Mouse (Mus musculus) testis, postnatal 14 days (tissue): ENCODE data around the gene Ibsp.
A peak's percentile ranks its signal among the peaks of the same experiment; 100 is the strongest.

ENCODE experiments used
- DNase-seq: peaks from one replicate; pipeline ENCODE4 v3.0.0; 2021; ENCODE audit warnings: low spot score

Ibsp gene

GRCm38 (mm10) chr5:104298994-104299393, at the start of gene Ibsp:
Gene Ibsp, plus strand, starts transcription at chr5:104299171.
- DNase-seq, result no peak

- no peak for DNase-seq
Measured at GRCm38 (mm10) chr5:104251811-104252210, 47.2 kb upstream of the Ibsp start.

GRCm38 (mm10) chr5:104256585-104256984, 42.4 kb upstream of the Ibsp start:
- DNase-seq, result no peak

GRCm38 (mm10) chr5:104261908-104262461, 37.0 kb upstream of the Ibsp start:
- DNase-seq, result no peak

GRCm38 (mm10) chr5:104263014-104263776, 35.8 kb upstream of the Ibsp start:
- DNase-seq, result no peak

- DNase-seq, result no peak
Measured at GRCm38 (mm10) chr5:104294201-104294600, 4.8 kb upstream of the Ibsp start.

GRCm38 (mm10) chr5:104314073-104314472, 15.1 kb downstream of the Ibsp start:
- DNase-seq, result no peak

GRCm38 (mm10) chr5:104325029-104325428, 26.1 kb downstream of the Ibsp start, which contains the start of gene Mepe:
Gene Mepe, plus strand, starts transcription at chr5:104325329.
- DNase-seq, result no peak

- DNase-seq, result no peak
Measured at GRCm38 (mm10) chr5:104326884-104327283, 27.9 kb downstream of the Ibsp start.

GRCm38 (mm10) chr5:104327389-104327788, 28.4 kb downstream of the Ibsp start:
- no peak for DNase-seq

GRCm38 (mm10) chr5:104327876-104328275, 28.9 kb downstream of the Ibsp start:
- no peak for DNase-seq

GRCm38 (mm10) chr5:104328317-104328850, 29.4 kb downstream of the Ibsp start:
- DNase-seq, result no peak

- no peak for DNase-seq
Measured at GRCm38 (mm10) chr5:104329381-104329780, 30.4 kb downstream of the Ibsp start.

GRCm38 (mm10) chr5:104330088-104330487, 31.1 kb downstream of the Ibsp start:
- DNase-seq, result no peak

GRCm38 (mm10) chr5:104332296-104332695, 33.3 kb downstream of the Ibsp start:
- DNase-seq, result no peak

- DNase-seq, result peak; percentile 50
Measured at GRCm38 (mm10) chr5:104333231-104333640, 34.3 kb downstream of the Ibsp start.

- DNase-seq, result no peak
Measured at GRCm38 (mm10) chr5:104333643-104334042, 34.7 kb downstream of the Ibsp start.

GRCm38 (mm10) chr5:104334516-104334915, 35.5 kb downstream of the Ibsp start:
- peak; percentile 48 for DNase-seq

- no peak for DNase-seq
Measured at GRCm38 (mm10) chr5:104335962-104336361, 37.0 kb downstream of the Ibsp start.

GRCm38 (mm10) chr5:104337491-104337890, 38.5 kb downstream of the Ibsp start:
- DNase-seq, result no peak

- no peak for DNase-seq
Measured at GRCm38 (mm10) chr5:104339009-104339408, 40.0 kb downstream of the Ibsp start.

GRCm38 (mm10) chr5:104339706-104340512, 40.9 kb downstream of the Ibsp start:
- DNase-seq, result peak; percentile 12

- no peak for DNase-seq
Measured at GRCm38 (mm10) chr5:104340513-104340829, 41.5 kb downstream of the Ibsp start.
